In the genomic region with DNA sequence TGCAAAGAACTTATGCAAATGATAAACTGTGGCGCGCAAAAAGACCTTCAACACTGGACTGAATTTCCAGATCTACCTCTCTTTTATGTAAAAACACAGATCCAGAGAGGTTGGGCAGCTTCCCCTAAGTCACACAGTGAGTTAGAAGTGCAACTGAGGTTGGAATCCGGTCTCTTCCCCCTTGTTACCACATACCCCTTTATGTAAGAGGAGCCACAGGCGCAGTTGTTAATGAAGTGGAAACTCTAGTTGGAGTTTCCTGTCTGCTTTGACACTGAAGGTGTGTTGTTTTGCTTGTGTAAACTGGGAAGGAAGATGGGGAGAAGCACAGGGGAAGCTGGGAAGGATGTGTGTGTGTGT, we compare ENCODE assay signal across 8 mouse cellular contexts. TPM values are rescaled to one million over a fixed set of nuclear protein-coding genes. Genes with fewer than 3 reads are reported as not detected.
DNase-seq lines count a peak whose midpoint lies in the region; ATAC-seq and TF ChIP-seq lines count a peak whose summit lies in the region.

No protein-coding gene starts in this region.

- 5% methylated on average over 4 of the region's 4 CpGs for WGBS in kidney, embryonic 16.5 days
- WGBS in heart, postnatal 0 days, result 4% methylated on average over 4 of the region's 4 CpGs

- ATAC-seq in kidney, embryonic 16.5 days (ENCODE audit: low FRiP score, low TSS enrichment), result no peak
- no peak for ATAC-seq in heart, postnatal 0 days (ENCODE audit: insufficient read depth, low read depth)

- DNase-seq in kidney, adult 8-10 months, result no peak
- DNase-seq in NIH3T3 (ENCODE audit: low read depth), result peak; percentile 53
- no peak for DNase-seq in heart, postnatal 0 days (ENCODE audit: low spot score)
- DNase-seq in lung, postnatal 10 days, result peak; percentile 15
- DNase-seq in gastrocnemius, adult 8-10 months (ENCODE audit: low spot score in 2 of 2), result no peak
- DNase-seq in urinary bladder, postnatal 36 days (ENCODE audit: low spot score in 2 of 2), result no peak
- no peak for DNase-seq in cerebellum, adult 9-11 months

- H3K9me3 ChIP-seq in kidney, embryonic 16.5 days (ENCODE audit: low read length), result no peaks in the 10 kb centered on the region
- no peaks in the 10 kb centered on the region for H3K9me3 ChIP-seq in heart, postnatal 0 days (replicated peaks; ENCODE audit: control insufficient read depth, low read length)

- no peaks in the 10 kb centered on the region for H3K27me3 ChIP-seq in kidney, embryonic 16.5 days (ENCODE audit: insufficient read depth, low read length)
- H3K27me3 ChIP-seq in heart, postnatal 0 days (ENCODE audit: control insufficient read depth, insufficient read depth, low read length), result no peaks in the 10 kb centered on the region

- no peak for TF ChIP-seq CTCF in heart, postnatal 0 days (IDR thresholded peaks at IDR 0.05; ENCODE audit: low read depth)

- H3K4me3 ChIP-seq in kidney, embryonic 16.5 days (ENCODE audit: low read length), result peak overlapping the region; percentile 91
- H3K4me3 ChIP-seq in heart, postnatal 0 days (ENCODE audit: low read depth, low read length), result peak overlapping the region; percentile 82

- peaks cover 19% of the 10 kb centered on the region for H3K4me1 ChIP-seq in kidney, embryonic 16.5 days (ENCODE audit: insufficient read depth, low read length)
- H3K4me1 ChIP-seq in heart, postnatal 0 days (ENCODE audit: control insufficient read depth, insufficient read depth), result 0 out of 2 replicates have a peak, but pooled peaks cover 4% of the 10 kb centered on the region

- H3K9ac ChIP-seq in kidney, embryonic 16.5 days (replicated peaks; ENCODE audit: low read length), result peak overlapping the region; percentile 91
- peak overlapping the region; percentile 87 for H3K9ac ChIP-seq in heart, postnatal 0 days (replicated peaks; ENCODE audit: low read depth, low read length)

- H3K27ac ChIP-seq in kidney, embryonic 16.5 days (ENCODE audit: low read length), result peak overlapping the region; percentile 95
- peak overlapping the region; percentile 93 for H3K27ac ChIP-seq in heart, postnatal 0 days (ENCODE audit: low read depth)

- peak overlapping the region; percentile 85 for H3K4me2 ChIP-seq in kidney, embryonic 16.5 days (replicated peaks; ENCODE audit: low read depth, low read length)
- H3K4me2 ChIP-seq in heart, postnatal 0 days (ENCODE audit: low read depth, low read length), result peak overlapping the region; percentile 81

- H3K36me3 ChIP-seq in kidney, embryonic 16.5 days (ENCODE audit: insufficient read depth, low read length), result no peaks in the 10 kb centered on the region
- H3K36me3 ChIP-seq in heart, postnatal 0 days (replicated peaks; ENCODE audit: control insufficient read depth, insufficient read depth, low read length), result no peaks in the 10 kb centered on the region

- no peak for TF ChIP-seq EP300 in heart, postnatal 0 days (IDR thresholded peaks at IDR 0.05; ENCODE audit: low read depth)

RNA-seq across cellular contexts. Expression of gene Ubtd1, which starts 1.2 kb away (rescaled TPM):
- 35.9 and 37.8 TPM in 2 replicates for polyA plus RNA-seq in kidney, embryonic 16.5 days (2015; fragmentation: Nextera tagmentation; extraction: Ambion mirVana)
- total RNA-seq in heart, postnatal 0 days (2014; rRNA removed; ENCODE audit: low replicate concordance), result 29.6 and 38.7 TPM in 2 replicates
- 21.9 and 24.8 TPM in 2 replicates for polyA plus RNA-seq in heart, postnatal 0 days (2015; fragmentation: Nextera tagmentation; extraction: Ambion mirVana)
- total RNA-seq in gastrocnemius, adult 8-10 months (2022), result 10 to 100 TPM; 15.0 to 17.5 (median 15.8) TPM

RNA-seq across cellular contexts. Expression of gene Mms19, which starts 1.8 kb away (rescaled TPM):
- 41.1 and 45.6 TPM in 2 replicates for polyA plus RNA-seq in kidney, embryonic 16.5 days (2015; fragmentation: Nextera tagmentation; extraction: Ambion mirVana)
- total RNA-seq in heart, postnatal 0 days (2014; rRNA removed; ENCODE audit: low replicate concordance), result 34.9 and 39.3 TPM in 2 replicates
- 11.5 and 13.1 TPM in 2 replicates for polyA plus RNA-seq in heart, postnatal 0 days (2015; fragmentation: Nextera tagmentation; extraction: Ambion mirVana)
- 10 to 100 TPM in 2 of 4 experiments, 1 to 10 TPM in 2; 9.1 to 14.1 (median 9.8) TPM for total RNA-seq in gastrocnemius, adult 8-10 months (2022)

RNA-seq across cellular contexts. Expression of gene Zdhhc16, which starts 49.5 kb away (rescaled TPM):
- polyA plus RNA-seq in kidney, embryonic 16.5 days (2015; fragmentation: Nextera tagmentation; extraction: Ambion mirVana), result 89.1 and 94.4 TPM in 2 replicates
- total RNA-seq in heart, postnatal 0 days (2014; rRNA removed; ENCODE audit: low replicate concordance), result 44.3 and 53.2 TPM in 2 replicates
- polyA plus RNA-seq in heart, postnatal 0 days (2015; fragmentation: Nextera tagmentation; extraction: Ambion mirVana), result 37.3 and 38.3 TPM in 2 replicates
- total RNA-seq in gastrocnemius, adult 8-10 months (2022), result 10 to 100 TPM; 21.3 to 24.1 (median 23.2) TPM

RNA-seq across cellular contexts. Expression of gene Exosc1, which starts 49.5 kb away (rescaled TPM):
- 74.0 and 78.8 TPM in 2 replicates for polyA plus RNA-seq in kidney, embryonic 16.5 days (2015; fragmentation: Nextera tagmentation; extraction: Ambion mirVana)
- 1.7 and 14.9 TPM in 2 replicates for total RNA-seq in heart, postnatal 0 days (2014; rRNA removed; ENCODE audit: low replicate concordance)
- 32.1 and 32.6 TPM in 2 replicates for polyA plus RNA-seq in heart, postnatal 0 days (2015; fragmentation: Nextera tagmentation; extraction: Ambion mirVana)
- total RNA-seq in gastrocnemius, adult 8-10 months (2022), result 10 to 100 TPM; 16.0 to 21.6 (median 18.6) TPM

RNA-seq across cellular contexts. Expression of gene Ankrd2, which starts 53.0 kb away (rescaled TPM):
- polyA plus RNA-seq in kidney, embryonic 16.5 days (2015; fragmentation: Nextera tagmentation; extraction: Ambion mirVana), result not detected in 2 replicates
- total RNA-seq in heart, postnatal 0 days (2014; rRNA removed; ENCODE audit: low replicate concordance), result not detected in 2 replicates
- polyA plus RNA-seq in heart, postnatal 0 days (2015; fragmentation: Nextera tagmentation; extraction: Ambion mirVana), result 0.14 TPM in 2 replicates
- 100 to 1,000 TPM; 131 to 242 (median 170) TPM for total RNA-seq in gastrocnemius, adult 8-10 months (2022)

Comparison
In these comparisons a context has a peak if more than half of its experiments do, and no peak if none do; other contexts are left out.
1. DNase-seq: peak in NIH3T3 (single experiment) and lung, postnatal 10 days (single experiment); none in kidney, adult 8-10 months (0 of 2), heart, postnatal 0 days (single experiment), gastrocnemius, adult 8-10 months (0 of 2), urinary bladder, postnatal 36 days (0 of 2) and cerebellum, adult 9-11 months (single experiment).